Mouse (Mus musculus): Measurements from ENCODE around the gene Kcnk1. TPM values are rescaled to one million over a fixed set of nuclear protein-coding genes. Genes with fewer than 3 reads are reported as not detected.

Gene Kcnk1
- total RNA-seq, 2 experiments from 2014 or later = 77.8 to 77.9 TPM

DNA sequence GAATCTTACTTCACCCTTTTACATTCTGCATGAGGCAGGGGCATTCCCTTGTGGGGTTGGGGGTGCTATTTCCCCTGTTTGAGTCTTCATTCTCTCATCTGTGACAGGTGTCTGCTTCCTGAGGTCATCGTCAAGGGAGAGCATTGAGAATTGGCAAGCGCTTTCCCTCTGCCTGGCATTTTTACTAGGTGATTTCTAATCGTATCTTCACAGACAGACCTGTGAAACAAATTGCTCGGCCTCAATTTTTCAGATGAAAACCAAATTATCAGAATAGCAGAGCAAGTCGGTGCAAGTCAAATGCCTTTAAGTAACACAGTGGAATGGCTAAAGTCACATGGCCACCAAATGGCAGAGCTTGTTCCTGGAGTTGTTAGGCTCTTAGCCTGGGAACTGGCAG lies 41.4 kb downstream of the Kcnk1 start:
- DNase-seq (ENCODE audit: low spot score in 2 of 2) = no peak

- DNase-seq (ENCODE audit: low spot score in 2 of 2) = peak; percentile 40 to 71
These were observed 50.8 kb downstream of the Kcnk1 start for GRCm38 (mm10) chr8:126045751-126046150.

- DNase-seq (ENCODE audit: low spot score in 2 of 2) = no peak
These were observed 58.9 kb downstream of the Kcnk1 start for GRCm38 (mm10) chr8:126053911-126054310.

GRCm38 (mm10) chr8:126058876-126059275 lies 63.9 kb downstream of the Kcnk1 start:
- no peak for DNase-seq (ENCODE audit: low spot score in 2 of 2)

DNA sequence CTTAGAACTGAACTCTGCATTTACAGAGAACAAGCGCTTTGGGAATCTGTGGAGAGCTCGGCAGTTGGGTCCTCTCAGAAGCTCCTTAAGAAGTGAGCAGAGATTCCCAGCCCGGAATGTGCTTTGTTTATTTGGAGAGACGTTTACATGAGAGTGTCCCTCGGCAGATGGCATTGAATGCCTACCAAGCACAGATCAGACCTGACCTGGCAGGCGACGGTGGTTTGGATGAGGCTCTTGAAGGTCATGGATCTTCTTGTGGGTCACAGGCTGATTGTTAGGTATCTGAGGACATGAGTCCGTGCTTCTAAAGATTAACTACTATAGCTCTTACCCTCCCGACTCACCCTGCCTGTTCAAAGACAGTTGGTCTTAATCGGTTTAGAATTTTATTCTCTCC lies 67.9 kb downstream of the Kcnk1 start:
- DNase-seq (ENCODE audit: low spot score in 2 of 2) = no peak

DNA sequence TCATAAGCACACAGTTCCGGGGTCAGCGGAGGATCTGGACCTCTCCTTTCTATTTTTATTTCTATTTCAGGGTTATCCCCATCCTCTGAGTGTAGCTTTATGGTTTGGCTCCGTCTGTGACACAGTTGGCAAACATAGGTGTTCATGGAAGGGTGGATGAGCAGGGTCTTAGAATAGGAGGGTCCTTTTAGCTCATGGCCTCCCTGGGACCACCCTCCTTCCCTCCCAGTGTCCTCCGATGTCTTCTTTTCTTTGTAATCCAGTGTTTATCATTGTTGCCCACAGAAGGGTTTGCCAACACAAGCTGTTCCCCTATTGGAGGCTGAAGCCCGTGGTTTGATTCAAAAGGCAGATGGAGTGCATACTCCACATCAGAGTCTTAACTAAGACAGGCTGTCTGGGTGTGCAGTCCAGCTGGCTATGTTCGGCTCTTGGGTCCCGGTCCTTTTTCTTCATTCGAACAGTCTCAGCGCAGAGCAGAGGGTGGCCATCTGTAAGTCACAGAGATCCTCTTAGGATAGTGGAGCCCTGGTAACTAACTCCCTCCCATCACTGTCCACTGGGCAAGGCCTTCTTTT lies 69.0 kb downstream of the Kcnk1 start:
- peak; percentile 35 to 45 for DNase-seq (ENCODE audit: low spot score in 2 of 2)

DNA sequence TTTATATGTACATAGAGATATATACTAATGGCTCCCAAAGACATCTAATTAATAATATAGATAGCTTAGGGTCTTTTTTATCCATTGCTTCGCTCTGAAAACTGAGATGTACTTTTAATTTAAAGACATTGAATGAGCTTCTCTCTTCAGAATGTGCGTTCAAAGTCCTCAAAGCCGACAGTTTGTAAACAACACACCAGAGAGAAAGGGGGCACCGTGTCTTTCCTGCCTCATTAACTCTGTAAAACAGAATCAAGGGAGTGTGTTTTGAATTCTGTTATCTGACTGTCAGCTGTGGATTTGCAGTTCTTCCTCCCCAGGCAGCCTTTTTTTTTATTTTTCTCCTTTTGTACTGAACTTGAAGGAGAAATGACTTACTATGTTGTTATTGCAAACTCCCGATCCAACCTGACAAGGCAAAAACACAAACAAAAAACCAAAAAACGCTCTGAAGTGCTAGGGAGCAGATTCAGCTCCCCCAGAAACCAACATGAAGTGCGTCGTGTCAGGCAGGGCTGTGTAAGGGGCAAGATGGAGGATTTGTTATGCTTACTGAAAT lies 69.7 kb downstream of the Kcnk1 start:
- DNase-seq (ENCODE audit: low spot score in 2 of 2) = no peak

DNA sequence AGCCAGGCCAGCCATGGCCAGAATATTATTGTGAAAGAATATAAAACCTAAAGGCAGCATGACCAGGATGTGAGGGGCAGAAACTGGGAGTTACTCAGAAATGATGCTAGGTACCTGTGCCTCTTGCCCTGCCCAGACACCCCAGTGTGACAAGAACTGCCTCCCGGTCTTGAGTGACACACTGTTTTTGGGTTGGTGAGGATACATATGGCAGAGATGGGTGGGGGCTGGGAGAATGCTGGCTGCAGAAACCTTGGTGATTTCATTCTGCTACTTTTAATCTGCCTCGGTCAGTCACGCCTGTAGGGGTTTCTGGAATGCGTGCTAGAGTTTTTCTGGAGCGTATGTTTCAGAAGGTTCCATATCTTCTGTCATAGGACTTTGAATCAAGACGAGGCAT lies 72.3 kb downstream of the Kcnk1 start:
- no peak for DNase-seq (ENCODE audit: low spot score in 2 of 2)

- no peak for DNase-seq (ENCODE audit: low spot score in 2 of 2)
These were observed 73.2 kb downstream of the Kcnk1 start for GRCm38 (mm10) chr8:126068136-126068535.

- no peak for DNase-seq (ENCODE audit: low spot score in 2 of 2)
These were observed 77.7 kb downstream of the Kcnk1 start for GRCm38 (mm10) chr8:126072678-126073077.

- peak in 1 of 2 experiments; percentile 59 for DNase-seq (ENCODE audit: low spot score in 2 of 2)
These were observed 78.3 kb downstream of the Kcnk1 start for GRCm38 (mm10) chr8:126073141-126073740.

- no peak for DNase-seq (ENCODE audit: low spot score in 2 of 2)
These were observed 79.1 kb downstream of the Kcnk1 start for GRCm38 (mm10) chr8:126074111-126074510.

DNA sequence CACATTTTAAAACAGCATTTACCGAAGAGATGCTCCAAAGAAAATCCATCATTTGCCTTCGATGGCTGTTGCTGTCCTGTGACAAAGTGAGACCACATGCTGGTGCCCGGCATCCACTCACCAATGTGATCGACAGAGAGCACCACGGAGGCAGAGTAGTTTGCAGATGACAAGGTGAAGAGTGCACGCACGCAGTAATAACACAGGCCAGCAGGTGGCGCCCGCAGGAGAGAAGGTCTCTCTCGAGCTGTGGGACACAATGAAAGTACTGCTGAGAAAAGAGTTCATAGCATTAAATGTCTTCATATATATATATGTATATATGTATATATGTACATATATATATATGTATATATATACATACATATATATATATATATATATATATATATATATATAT lies 80.4 kb downstream of the Kcnk1 start:
- peak; percentile 62 to 86 for DNase-seq (ENCODE audit: low spot score in 2 of 2)

Other genes with a start within 250 kb of the Kcnk1 start
- gene Pcnx2, start 96.9 kb upstream of the Kcnk1 start, total RNA-seq (2021) = 10 to 100 TPM; 66.1 to 67.7 TPM
- 1 to 10 TPM; 1.3 to 1.5 TPM for gene Map3k21, start 84.7 kb upstream of the Kcnk1 start, total RNA-seq (2021)